Mouse (Mus musculus) brain, embryonic 14.5 days (tissue): ENCODE data around the gene Sirt4.
A peak's percentile ranks its signal among the peaks of the same experiment; 100 is the strongest.

ENCODE experiments used
- CTCF ChIP-seq: fragments of 200-500 bp; IDR thresholded peaks from 2 replicates; pipeline ENCODE4 v1.5.1; 2012; ENCODE audit warnings: inconsistent platforms, mild to moderate bottlenecking, moderate library complexity, borderline replicate concordance; ENCODE audit not compliant: insufficient read depth, insufficient read length; ENCODE audit errors: extremely low read depth
- POLR2A ChIP-seq: fragments of 200-500 bp; IDR thresholded peaks from 2 replicates; pipeline ENCODE4 v1.6.1; 2012; ENCODE audit warnings: mild to moderate bottlenecking, inconsistent platforms, borderline replicate concordance; ENCODE audit not compliant: poor library complexity, insufficient read depth, insufficient read length, severe bottlenecking; ENCODE audit errors: extremely low read depth

GRCm38 (mm10) chr5:115436421-115437124, 48.0 kb downstream of the Sirt4 start:
- TF ChIP-seq POLR2A (peak; percentile 42; the same call in 1 of the 2 replicates), CTCF (0 out of 2 replicates have a peak, but pooled peaks have one; percentile 17)
